Mouse (Mus musculus) heart, postnatal 0 days (tissue): Measurements from ENCODE around the gene Ube2f.

Experiments
- CTCF ChIP-seq: IDR thresholded peaks from 2 replicates; pipeline ENCODE4 v1.5.1; 2016; ENCODE audit warnings: antibody characterized with exemption, control low read depth, low read depth
- EP300 ChIP-seq: IDR thresholded peaks from 2 replicates; pipeline ENCODE4 v1.6.1; 2016; ENCODE audit warnings: antibody characterized with exemption, low read depth

DNA sequence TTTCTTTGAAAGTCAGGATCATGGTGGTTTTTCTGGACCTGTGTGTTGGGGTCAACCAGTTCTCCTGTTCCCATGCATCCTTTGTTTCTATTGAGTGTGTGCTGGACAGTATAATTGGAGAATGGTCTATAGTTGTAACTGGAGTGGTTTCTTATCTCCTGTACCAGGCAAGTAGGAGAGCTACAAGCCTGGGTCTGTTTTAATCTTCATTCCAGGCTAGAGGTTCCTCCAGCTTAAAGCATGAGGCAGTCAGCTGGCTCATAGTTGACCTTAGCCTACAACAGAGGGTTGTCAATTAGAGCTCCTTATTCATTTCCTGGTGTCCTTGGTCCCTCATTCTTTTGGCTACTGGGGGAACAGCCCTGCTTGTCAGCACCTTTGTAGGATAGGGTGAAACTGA lies 83.5 kb downstream of the Ube2f start:
- no peak for TF ChIP-seq CTCF
- no peak for TF ChIP-seq EP300
